Mouse (Mus musculus) kidney, adult 2 months (tissue): ENCODE data around the gene Dennd4a. TPM values are rescaled to one million over a fixed set of nuclear protein-coding genes. Genes with fewer than 3 reads are reported as not detected.

Experiments
- DNase-seq: peaks from one replicate; pipeline ENCODE4 v3.0.0; 2021
- H3K27ac ChIP-seq: fragments of 200-500 bp; 2 replicates; pipeline ENCODE4 v1.5.1; 2012; ENCODE audit warnings: low read depth, low read length, control low read depth, inconsistent platforms; ENCODE audit not compliant: insufficient read depth
- H3K27me3 ChIP-seq: fragments of 200-500 bp; replicated peaks from 2 replicates; pipeline ENCODE4 v1.6.1; 2012; ENCODE audit warnings: mild to moderate bottlenecking, moderate library complexity, low read length, inconsistent platforms; ENCODE audit not compliant: control insufficient read depth, insufficient read depth
- H3K36me3 ChIP-seq: fragments of 200-500 bp; 2 replicates; pipeline ENCODE4 v1.6.1; 2012; ENCODE audit warnings: mild to moderate bottlenecking, moderate library complexity, low read length, inconsistent platforms; ENCODE audit not compliant: control insufficient read depth, insufficient read depth
- H3K4me1 ChIP-seq: fragments of 200-500 bp; 2 replicates; pipeline ENCODE4 v1.6.1; 2011; ENCODE audit warnings: low read length; ENCODE audit not compliant: control insufficient read depth, insufficient read depth
- H3K4me3 ChIP-seq: fragments of 200-500 bp; 2 replicates; pipeline ENCODE4 v1.5.1; 2011; ENCODE audit warnings: mild to moderate bottlenecking, low read depth, low read length, control low read depth; ENCODE audit not compliant: insufficient read depth
- CTCF ChIP-seq: fragments of 200-500 bp; conservative IDR thresholded peaks from 2 replicates; pipeline ENCODE4 v1.5.1; 2011; ENCODE audit warnings: low read depth, mild to moderate bottlenecking, control low read depth, low read length, moderate library complexity, mixed read lengths; ENCODE audit not compliant: insufficient read depth, insufficient read length
- POLR2A ChIP-seq: fragments of 200-500 bp; IDR thresholded peaks from one replicate; pipeline ENCODE4 v1.6.1; 2011; ENCODE audit warnings: low read depth, low read length, control low read depth
- WGBS: fragments of 180-500 bp; shearing (Covaris S2); methylation state at CpG from one replicate; pipeline ENCODE4 v1.1.7; 2018; 5-methylcytosine and 5-hydroxymethylcytosine counted together
- polyA plus RNA-seq: library from polyadenylated mRNA; depleted of rRNA; stranded (reverse); fragments of >200 nt; gene quantifications from 2 replicates; pipeline ENCODE4 v1.2.3, GENCODE M21; 2012

Gene Dennd4a
- polyA plus RNA-seq, 1 experiment = 5.1 TPM

GRCm38 (mm10) chr9:64845355-64845754, 34.2 kb downstream of the Dennd4a start:
- no peaks in the 10 kb centered on the region for H3K4me1 ChIP-seq
- no peak for DNase-seq
- no peaks in the 10 kb centered on the region for H3K27me3 ChIP-seq
- no peak overlapping the region for H3K4me3 ChIP-seq
- H3K27ac ChIP-seq = no peak overlapping the region
- WGBS = 92% methylated on average over 4 of the region's 4 CpGs
- no peak for TF ChIP-seq CTCF
- no peak for TF ChIP-seq POLR2A
- H3K36me3 ChIP-seq = no peaks in the 10 kb centered on the region; the same call in 1 of the 2 replicates

GRCm38 (mm10) chr9:64849548-64849947, 38.4 kb downstream of the Dennd4a start:
- 84% methylated on average over 1 of the region's 1 CpGs for WGBS
- TF ChIP-seq CTCF (no peak), POLR2A (no peak)
- H3K4me1 ChIP-seq = no peaks in the 10 kb centered on the region

DNA sequence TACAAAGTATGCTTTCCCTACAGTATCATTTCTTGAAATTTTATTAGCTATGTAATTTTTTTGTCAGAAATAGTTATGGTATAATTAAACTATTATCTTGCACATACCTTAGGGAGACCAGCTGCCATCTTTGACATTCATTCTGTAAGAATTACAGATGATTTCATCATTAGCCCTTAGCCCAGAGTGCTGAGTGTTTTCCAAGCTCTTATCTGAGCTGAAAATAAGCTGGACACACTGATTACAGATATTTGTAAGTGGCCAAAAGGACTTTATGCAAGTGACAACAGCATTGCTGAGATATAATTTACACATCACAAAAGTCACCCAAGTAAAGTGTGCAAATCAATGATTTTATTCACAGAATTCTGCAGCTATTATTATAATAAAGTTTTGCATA, 48.9 kb downstream of the Dennd4a start:
- no peak for TF ChIP-seq POLR2A
- no peak overlapping the region for H3K27ac ChIP-seq
- H3K4me3 ChIP-seq = no peak overlapping the region
- no peak for DNase-seq
- no peaks in the 10 kb centered on the region for H3K27me3 ChIP-seq
- H3K36me3 ChIP-seq = no peaks in the 10 kb centered on the region
- no peaks in the 10 kb centered on the region for H3K4me1 ChIP-seq

More at GRCm38 (mm10) chr9:64849548-64849947, 38.4 kb downstream of the Dennd4a start:
- no peak for DNase-seq
- H3K36me3 ChIP-seq = no peaks in the 10 kb centered on the region; the same call in none of the 2 replicates
- H3K4me3 ChIP-seq = no peak overlapping the region
- H3K27ac ChIP-seq = no peak overlapping the region
- no peaks in the 10 kb centered on the region for H3K27me3 ChIP-seq

DNA sequence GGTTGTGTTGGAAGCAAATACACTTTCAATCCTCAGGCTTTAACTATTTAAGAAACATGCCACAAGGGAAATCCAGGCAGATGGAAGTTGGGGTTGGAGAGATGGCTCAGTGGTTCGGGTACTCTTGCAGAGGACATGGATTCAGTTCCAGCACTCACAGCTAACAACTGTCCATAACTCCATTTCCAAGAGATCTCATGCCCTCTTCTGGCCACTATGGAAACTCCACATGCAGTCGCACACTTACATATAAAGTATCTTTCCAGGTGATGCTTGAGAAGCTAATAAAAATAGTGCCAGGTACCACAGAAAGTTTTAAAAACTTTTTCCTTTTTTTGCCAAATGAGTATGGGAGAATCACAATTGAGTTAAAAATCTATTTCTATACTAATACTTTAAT, 51.5 kb downstream of the Dennd4a start:
- no peak overlapping the region for H3K4me3 ChIP-seq
- no peak overlapping the region for H3K27ac ChIP-seq
- 95% methylated on average over 2 of the region's 2 CpGs for WGBS
- no peaks in the 10 kb centered on the region for H3K4me1 ChIP-seq
- no peaks in the 10 kb centered on the region for H3K27me3 ChIP-seq
- no peaks in the 10 kb centered on the region for H3K36me3 ChIP-seq
- TF ChIP-seq CTCF = peak; percentile 31; the same call in 1 of the 2 replicates
- no peak for TF ChIP-seq POLR2A
- peak; percentile 2 for DNase-seq

DNA sequence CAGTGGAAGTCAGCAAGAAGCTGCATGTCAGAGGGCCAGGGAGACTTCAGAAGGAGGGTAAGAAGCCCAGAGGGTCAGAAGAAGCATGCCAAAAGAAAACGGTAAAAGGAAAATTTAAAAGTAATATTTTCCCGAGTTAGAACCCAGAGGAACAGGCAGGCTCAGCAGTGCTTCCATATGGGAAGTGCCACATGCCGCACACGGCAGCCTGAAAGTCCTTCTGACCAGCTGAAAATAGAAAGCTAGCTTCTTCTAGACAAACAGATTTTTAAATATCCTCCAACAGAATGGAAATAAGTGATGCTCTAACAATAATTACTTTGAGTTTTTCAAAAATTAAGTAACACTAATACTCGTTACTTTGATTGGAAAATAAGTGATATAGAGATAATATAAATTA, 74.9 kb downstream of the Dennd4a start:
- 87% methylated on average over 5 of the region's 5 CpGs for WGBS
- no peak for DNase-seq
- Histone ChIP-seq H3K27me3 (no peaks in the 10 kb centered on the region), H3K4me3 (no peak overlapping the region), H3K4me1 (no peaks in the 10 kb centered on the region), H3K36me3 (no peaks in the 10 kb centered on the region; the same call in 1 of the 2 replicates), H3K27ac (no peak overlapping the region)
- no peak for TF ChIP-seq POLR2A
- TF ChIP-seq CTCF = no peak

DNA sequence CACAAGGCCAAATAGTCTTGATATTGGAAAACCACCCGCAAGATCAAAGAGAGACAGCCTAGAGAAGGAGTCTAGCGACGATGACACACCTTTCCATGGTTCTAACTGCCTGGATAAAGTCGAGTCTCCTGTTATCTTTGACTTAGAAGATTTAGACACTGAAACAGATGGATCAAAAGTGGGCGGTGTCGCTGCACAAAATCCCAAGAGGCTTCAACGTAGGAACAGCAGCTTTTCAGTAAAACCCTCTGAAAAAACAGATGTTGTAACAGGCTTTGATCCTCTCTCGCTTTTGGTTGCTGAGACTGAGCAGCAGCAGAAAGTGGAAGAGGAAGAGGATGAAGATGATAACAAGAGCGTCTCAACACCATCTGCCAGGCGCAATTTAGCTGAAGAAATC, 85.5 kb downstream of the Dennd4a start:
- Histone ChIP-seq H3K27ac (no peak overlapping the region), H3K27me3 (no peaks in the 10 kb centered on the region), H3K36me3 (peaks cover 2% of the 10 kb centered on the region), H3K4me1 (no peaks in the 10 kb centered on the region), H3K4me3 (no peak overlapping the region)
- no peak for DNase-seq
- no peak for TF ChIP-seq CTCF
- WGBS = 93% methylated on average over 10 of the region's 10 CpGs

- Histone ChIP-seq H3K27me3 (no peaks in the 10 kb centered on the region), H3K36me3 (no peaks in the 10 kb centered on the region; the same call in 1 of the 2 replicates), H3K27ac (no peak overlapping the region), H3K4me3 (no peak overlapping the region), H3K4me1 (no peaks in the 10 kb centered on the region)
- no peak for DNase-seq
- no peak for TF ChIP-seq CTCF
- no peak for TF ChIP-seq POLR2A
- WGBS = 40% methylated on average over 4 of the region's 4 CpGs
These were observed 91.7 kb downstream of the Dennd4a start for GRCm38 (mm10) chr9:64902866-64903265.

DNA sequence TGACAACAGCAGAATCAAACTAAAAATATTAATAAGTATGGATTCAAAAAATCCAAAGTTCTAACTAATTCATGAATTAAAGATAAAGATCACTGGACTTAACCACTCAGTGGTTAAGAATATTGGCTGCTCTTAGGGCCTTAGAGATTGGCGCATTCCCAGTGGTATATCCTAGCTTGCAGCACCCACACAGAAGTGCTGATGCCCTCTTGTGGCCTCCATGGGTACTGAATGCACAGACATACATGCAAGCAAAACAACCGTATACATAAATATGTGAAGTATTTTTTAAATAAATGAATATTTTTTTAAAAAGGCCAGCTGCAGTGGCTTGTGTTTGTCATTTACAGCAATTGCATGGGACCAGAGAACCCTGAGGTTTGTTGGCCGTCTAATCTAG, 92.2 kb downstream of the Dennd4a start:
- no peak overlapping the region for H3K27ac ChIP-seq
- H3K4me3 ChIP-seq = no peak overlapping the region
- DNase-seq = peak; percentile 79
- no peaks in the 10 kb centered on the region for H3K4me1 ChIP-seq
- H3K36me3 ChIP-seq = no peaks in the 10 kb centered on the region; the same call in 1 of the 2 replicates
- no peaks in the 10 kb centered on the region for H3K27me3 ChIP-seq
- WGBS = 51% methylated on average over 3 of the region's 3 CpGs
- TF ChIP-seq CTCF (peak; percentile 86), POLR2A (no peak)
